Mouse (Mus musculus): ENCODE measurements around the gene Magi2. TPM values are rescaled to one million over a fixed set of nuclear protein-coding genes. Genes with fewer than 3 reads are reported as not detected.

Gene Magi2
- polyA plus RNA-seq, 1 experiment, result 1.6 TPM

GRCm38 (mm10) chr5:19973852-19974251 is 747.0 kb downstream of the Magi2 start:
- no peaks in the 10 kb centered on the region for H3K36me3 ChIP-seq (ENCODE audit: control insufficient read depth, insufficient read depth, low read length)
- no peaks in the 10 kb centered on the region for H3K27me3 ChIP-seq (ENCODE audit: control insufficient read depth, insufficient read depth, low read length)
- no peaks in the 10 kb centered on the region for H3K4me1 ChIP-seq (replicated peaks; ENCODE audit: control insufficient read depth, insufficient read depth, low read length)
- no peak for DNase-seq
- TF ChIP-seq CTCF (IDR thresholded peaks at IDR 0.05; ENCODE audit: borderline replicate concordance, control insufficient read depth, extremely low read depth, insufficient read depth, low read length, poor library complexity) (no peak), POLR2A (IDR thresholded peaks at IDR 0.05; ENCODE audit: control insufficient read depth, extremely low read depth, insufficient read depth, low read length, poor library complexity) (no peak)
- WGBS, result 90% methylated on average over 3 of the region's 3 CpGs
- no peak overlapping the region for H3K4me3 ChIP-seq (ENCODE audit: control insufficient read depth, insufficient read depth, low read length)
- H3K27ac ChIP-seq (ENCODE audit: control insufficient read depth, insufficient read depth, low read length), result no peak overlapping the region

- Histone ChIP-seq H3K27ac (ENCODE audit: control insufficient read depth, insufficient read depth, low read length) (no peak overlapping the region), H3K36me3 (ENCODE audit: control insufficient read depth, insufficient read depth, low read length) (no peaks in the 10 kb centered on the region), H3K4me3 (ENCODE audit: control insufficient read depth, insufficient read depth, low read length) (no peak overlapping the region), H3K4me1 (replicated peaks; ENCODE audit: control insufficient read depth, insufficient read depth, low read length) (no peaks in the 10 kb centered on the region), H3K27me3 (ENCODE audit: control insufficient read depth, insufficient read depth, low read length) (no peaks in the 10 kb centered on the region)
- no peak for DNase-seq
- no peak for TF ChIP-seq CTCF (IDR thresholded peaks at IDR 0.05; ENCODE audit: borderline replicate concordance, control insufficient read depth, extremely low read depth, insufficient read depth, low read length, poor library complexity)
- no peak for TF ChIP-seq POLR2A (IDR thresholded peaks at IDR 0.05; ENCODE audit: control insufficient read depth, extremely low read depth, insufficient read depth, low read length, poor library complexity)
- WGBS, result 94% methylated on average over 6 of the region's 6 CpGs
These were observed 754.7 kb downstream of the Magi2 start for GRCm38 (mm10) chr5:19981518-19981917.

GRCm38 (mm10) chr5:19982031-19982430 is 755.2 kb downstream of the Magi2 start:
- no peak for DNase-seq
- no peak overlapping the region for H3K4me3 ChIP-seq (ENCODE audit: control insufficient read depth, insufficient read depth, low read length)
- H3K27me3 ChIP-seq (ENCODE audit: control insufficient read depth, insufficient read depth, low read length), result no peaks in the 10 kb centered on the region
- no peak overlapping the region for H3K27ac ChIP-seq (ENCODE audit: control insufficient read depth, insufficient read depth, low read length)
- no peaks in the 10 kb centered on the region for H3K36me3 ChIP-seq (ENCODE audit: control insufficient read depth, insufficient read depth, low read length)
- 83% methylated on average over 3 of the region's 3 CpGs for WGBS
- H3K4me1 ChIP-seq (replicated peaks; ENCODE audit: control insufficient read depth, insufficient read depth, low read length), result no peaks in the 10 kb centered on the region
- TF ChIP-seq CTCF (IDR thresholded peaks at IDR 0.05; ENCODE audit: borderline replicate concordance, control insufficient read depth, extremely low read depth, insufficient read depth, low read length, poor library complexity), result no peak
- no peak for TF ChIP-seq POLR2A (IDR thresholded peaks at IDR 0.05; ENCODE audit: control insufficient read depth, extremely low read depth, insufficient read depth, low read length, poor library complexity)

GRCm38 (mm10) chr5:19999486-19999885 is 772.6 kb downstream of the Magi2 start:
- DNase-seq, result no peak
- Histone ChIP-seq H3K27ac (ENCODE audit: control insufficient read depth, insufficient read depth, low read length) (no peak overlapping the region), H3K36me3 (ENCODE audit: control insufficient read depth, insufficient read depth, low read length) (no peaks in the 10 kb centered on the region), H3K27me3 (ENCODE audit: control insufficient read depth, insufficient read depth, low read length) (no peaks in the 10 kb centered on the region), H3K4me3 (ENCODE audit: control insufficient read depth, insufficient read depth, low read length) (no peak overlapping the region), H3K4me1 (replicated peaks; ENCODE audit: control insufficient read depth, insufficient read depth, low read length) (no peaks in the 10 kb centered on the region)
- TF ChIP-seq CTCF (IDR thresholded peaks at IDR 0.05; ENCODE audit: borderline replicate concordance, control insufficient read depth, extremely low read depth, insufficient read depth, low read length, poor library complexity), result no peak
- no peak for TF ChIP-seq POLR2A (IDR thresholded peaks at IDR 0.05; ENCODE audit: control insufficient read depth, extremely low read depth, insufficient read depth, low read length, poor library complexity)
- 89% methylated on average over 6 of the region's 6 CpGs for WGBS

GRCm38 (mm10) chr5:19999912-20000311 is 773.1 kb downstream of the Magi2 start:
- H3K4me3 ChIP-seq (ENCODE audit: control insufficient read depth, insufficient read depth, low read length), result no peak overlapping the region
- no peaks in the 10 kb centered on the region for H3K27me3 ChIP-seq (ENCODE audit: control insufficient read depth, insufficient read depth, low read length)
- TF ChIP-seq CTCF (IDR thresholded peaks at IDR 0.05; ENCODE audit: borderline replicate concordance, control insufficient read depth, extremely low read depth, insufficient read depth, low read length, poor library complexity) (no peak), POLR2A (IDR thresholded peaks at IDR 0.05; ENCODE audit: control insufficient read depth, extremely low read depth, insufficient read depth, low read length, poor library complexity) (no peak)
- H3K36me3 ChIP-seq (ENCODE audit: control insufficient read depth, insufficient read depth, low read length), result no peaks in the 10 kb centered on the region
- no peak for DNase-seq
- H3K4me1 ChIP-seq (replicated peaks; ENCODE audit: control insufficient read depth, insufficient read depth, low read length), result no peaks in the 10 kb centered on the region
- no peak overlapping the region for H3K27ac ChIP-seq (ENCODE audit: control insufficient read depth, insufficient read depth, low read length)
- WGBS, result 84% methylated on average over 1 of the region's 1 CpGs

GRCm38 (mm10) chr5:20006616-20007015 is 779.8 kb downstream of the Magi2 start:
- WGBS, result 86% methylated on average over 2 of the region's 2 CpGs
- H3K27me3 ChIP-seq (ENCODE audit: control insufficient read depth, insufficient read depth, low read length), result no peaks in the 10 kb centered on the region
- no peak overlapping the region for H3K27ac ChIP-seq (ENCODE audit: control insufficient read depth, insufficient read depth, low read length)
- no peaks in the 10 kb centered on the region for H3K36me3 ChIP-seq (ENCODE audit: control insufficient read depth, insufficient read depth, low read length)
- H3K4me3 ChIP-seq (ENCODE audit: control insufficient read depth, insufficient read depth, low read length), result no peak overlapping the region
- DNase-seq, result no peak
- TF ChIP-seq CTCF (IDR thresholded peaks at IDR 0.05; ENCODE audit: borderline replicate concordance, control insufficient read depth, extremely low read depth, insufficient read depth, low read length, poor library complexity) (no peak), POLR2A (IDR thresholded peaks at IDR 0.05; ENCODE audit: control insufficient read depth, extremely low read depth, insufficient read depth, low read length, poor library complexity) (no peak)
- H3K4me1 ChIP-seq (replicated peaks; ENCODE audit: control insufficient read depth, insufficient read depth, low read length), result no peaks in the 10 kb centered on the region

GRCm38 (mm10) chr5:20007246-20007645 is 780.4 kb downstream of the Magi2 start:
- H3K4me1 ChIP-seq (replicated peaks; ENCODE audit: control insufficient read depth, insufficient read depth, low read length), result no peaks in the 10 kb centered on the region
- TF ChIP-seq POLR2A (IDR thresholded peaks at IDR 0.05; ENCODE audit: control insufficient read depth, extremely low read depth, insufficient read depth, low read length, poor library complexity) (no peak), CTCF (IDR thresholded peaks at IDR 0.05; ENCODE audit: borderline replicate concordance, control insufficient read depth, extremely low read depth, insufficient read depth, low read length, poor library complexity) (no peak)
- H3K27me3 ChIP-seq (ENCODE audit: control insufficient read depth, insufficient read depth, low read length), result no peaks in the 10 kb centered on the region
- no peak overlapping the region for H3K27ac ChIP-seq (ENCODE audit: control insufficient read depth, insufficient read depth, low read length)
- no peak for DNase-seq
- 96% methylated on average over 8 of the region's 8 CpGs for WGBS
- no peak overlapping the region for H3K4me3 ChIP-seq (ENCODE audit: control insufficient read depth, insufficient read depth, low read length)
- H3K36me3 ChIP-seq (ENCODE audit: control insufficient read depth, insufficient read depth, low read length), result no peaks in the 10 kb centered on the region

Data from thymus, adult 2 months (tissue).